Mouse (Mus musculus) neural tube, embryonic 13.5 days (tissue): ENCODE results near the gene Slc17a1. TPM values are rescaled to one million over a fixed set of nuclear protein-coding genes. Genes with fewer than 3 reads are reported as not detected.
A peak's percentile ranks its signal among the peaks of the same experiment; 100 is the strongest.

Experiments
- ATAC-seq: fragments of 200-750 bp; cut with Nextera tagmentation; 2 replicates; pipeline ENCODE4 v1.8.0; 2017; ENCODE audit warnings: low read depth, mild to moderate bottlenecking, moderate TSS enrichment, moderate library complexity
- H3K27ac ChIP-seq: fragments of 300-500 bp; sonication (generic); replicated peaks from 2 replicates; pipeline ENCODE4 v1.5.1; 2015; ENCODE audit warnings: moderate library complexity, mild to moderate bottlenecking, inconsistent platforms
- H3K27me3 ChIP-seq: fragments of 300-500 bp; sonication (generic); 2 replicates; pipeline ENCODE4 v1.6.1; 2015; ENCODE audit warnings: mild to moderate bottlenecking, inconsistent platforms
- H3K36me3 ChIP-seq: fragments of 300-500 bp; sonication (generic); 2 replicates; pipeline ENCODE4 v1.6.1; 2015; ENCODE audit warnings: mild to moderate bottlenecking, inconsistent platforms
- H3K4me1 ChIP-seq: fragments of 300-500 bp; sonication (generic); replicated peaks from 2 replicates; pipeline ENCODE4 v1.6.1; 2015; ENCODE audit warnings: inconsistent platforms
- H3K4me2 ChIP-seq: fragments of 300-500 bp; sonication (generic); 2 replicates; pipeline ENCODE4 v1.6.1; 2015; ENCODE audit warnings: inconsistent platforms, mild to moderate bottlenecking, moderate library complexity
- H3K4me3 ChIP-seq: fragments of 300-500 bp; sonication (generic); 2 replicates; pipeline ENCODE4 v1.5.1; 2015; ENCODE audit warnings: mild to moderate bottlenecking, inconsistent platforms
- H3K9ac ChIP-seq: fragments of 300-500 bp; sonication (generic); 2 replicates; pipeline ENCODE4 v1.6.1; 2015; ENCODE audit warnings: moderate library complexity, mild to moderate bottlenecking, inconsistent platforms
- H3K9me3 ChIP-seq: fragments of 300-500 bp; sonication (generic); 2 replicates; pipeline ENCODE4 v1.6.1; 2016; ENCODE audit warnings: inconsistent platforms
- WGBS: fragments of 180-500 bp; shearing (Covaris S2); methylation state at CpG from one replicate; pipeline ENCODE4 v1.1.7; 2015; 5-methylcytosine and 5-hydroxymethylcytosine counted together
- polyA plus RNA-seq: library from polyadenylated mRNA; unstranded; fragments of >200 nt; fragmentation: Nextera tagmentation; extraction: Ambion mirVana; gene quantifications from 2 replicates; pipeline ENCODE4 v1.2.1, GENCODE M21; 2015

Gene Slc17a1
- polyA plus RNA-seq = not detected in 2 replicates

- Histone ChIP-seq H3K4me1 (no peaks in the 10 kb centered on the region), H3K9ac (no peak within 1 kb of the TSS), H3K4me3 (no peak within 1 kb of the TSS), H3K27me3 (no peaks in the 10 kb centered on the region), H3K36me3 (no peaks in the 10 kb centered on the region), H3K9me3 (no peaks in the 10 kb centered on the region), H3K4me2 (no peak within 1 kb of the TSS), H3K27ac (no peak within 1 kb of the TSS)
- 89% methylated on average over 7 of the region's 7 CpGs for WGBS
- no peak for ATAC-seq
Observed at GRCm38 (mm10) chr13:23867405-23867804, at the start of gene Slc17a1. Gene Slc17a1 (plus strand): TSS chr13:23867750.

- no peak overlapping the region for H3K9ac ChIP-seq
- no peak overlapping the region for H3K4me3 ChIP-seq
- no peak for ATAC-seq
- no peak overlapping the region for H3K4me2 ChIP-seq
- no peak overlapping the region for H3K27ac ChIP-seq
- H3K9me3 ChIP-seq = no peaks in the 10 kb centered on the region
- H3K27me3 ChIP-seq = no peaks in the 10 kb centered on the region
- H3K36me3 ChIP-seq = no peaks in the 10 kb centered on the region
- WGBS = 77% methylated on average over 4 of the region's 4 CpGs
- H3K4me1 ChIP-seq = no peaks in the 10 kb centered on the region
Observed at GRCm38 (mm10) chr13:23820179-23820940, 47.2 kb upstream of the Slc17a1 start.

GRCm38 (mm10) chr13:23822213-23822612, 45.3 kb upstream of the Slc17a1 start:
- H3K4me2 ChIP-seq = no peak overlapping the region
- no peaks in the 10 kb centered on the region for H3K27me3 ChIP-seq
- no peak overlapping the region for H3K9ac ChIP-seq
- H3K9me3 ChIP-seq = no peaks in the 10 kb centered on the region
- no peaks in the 10 kb centered on the region for H3K36me3 ChIP-seq
- H3K4me3 ChIP-seq = no peak overlapping the region
- 93% methylated on average over 3 of the region's 3 CpGs for WGBS
- no peak overlapping the region for H3K27ac ChIP-seq
- no peaks in the 10 kb centered on the region for H3K4me1 ChIP-seq
- no peak for ATAC-seq

GRCm38 (mm10) chr13:23826606-23827005, 40.9 kb upstream of the Slc17a1 start:
- no peaks in the 10 kb centered on the region for H3K27me3 ChIP-seq
- H3K4me1 ChIP-seq = no peaks in the 10 kb centered on the region
- no peak overlapping the region for H3K4me3 ChIP-seq
- H3K4me2 ChIP-seq = no peak overlapping the region
- 67% methylated on average over 3 of the region's 3 CpGs for WGBS
- no peak overlapping the region for H3K9ac ChIP-seq
- H3K9me3 ChIP-seq = no peaks in the 10 kb centered on the region
- H3K27ac ChIP-seq = no peak overlapping the region
- ATAC-seq = no peak
- no peaks in the 10 kb centered on the region for H3K36me3 ChIP-seq

GRCm38 (mm10) chr13:23833053-23833452, 34.5 kb upstream of the Slc17a1 start:
- Histone ChIP-seq H3K4me2 (no peak overlapping the region), H3K9ac (no peak overlapping the region), H3K4me3 (no peak overlapping the region), H3K27ac (no peak overlapping the region), H3K9me3 (no peaks in the 10 kb centered on the region), H3K27me3 (no peaks in the 10 kb centered on the region), H3K4me1 (no peaks in the 10 kb centered on the region; the same call in 1 of the 2 replicates), H3K36me3 (no peaks in the 10 kb centered on the region)
- ATAC-seq = peak; percentile 72; the same call in 1 of the 2 replicates
- WGBS = 11% methylated on average over 6 of the region's 6 CpGs

- no peak overlapping the region for H3K4me2 ChIP-seq
- ATAC-seq = no peak
- no peak overlapping the region for H3K27ac ChIP-seq
- H3K27me3 ChIP-seq = no peaks in the 10 kb centered on the region
- no peak overlapping the region for H3K9ac ChIP-seq
- no peaks in the 10 kb centered on the region; the same call in 1 of the 2 replicates for H3K4me1 ChIP-seq
- H3K4me3 ChIP-seq = no peak overlapping the region
- H3K36me3 ChIP-seq = no peaks in the 10 kb centered on the region
- 94% methylated on average over 5 of the region's 5 CpGs for WGBS
- H3K9me3 ChIP-seq = no peaks in the 10 kb centered on the region
Observed at GRCm38 (mm10) chr13:23834836-23835235, 32.7 kb upstream of the Slc17a1 start.

- no peak overlapping the region for H3K4me2 ChIP-seq
- WGBS = 93% methylated on average over 5 of the region's 5 CpGs
- H3K36me3 ChIP-seq = no peaks in the 10 kb centered on the region
- no peak overlapping the region for H3K27ac ChIP-seq
- no peak overlapping the region for H3K9ac ChIP-seq
- ATAC-seq = no peak
- no peak overlapping the region for H3K4me3 ChIP-seq
- no peaks in the 10 kb centered on the region for H3K27me3 ChIP-seq
- no peaks in the 10 kb centered on the region for H3K9me3 ChIP-seq
- H3K4me1 ChIP-seq = no peaks in the 10 kb centered on the region; the same call in 1 of the 2 replicates
Observed at GRCm38 (mm10) chr13:23836630-23837029, 30.9 kb upstream of the Slc17a1 start.

- H3K27me3 ChIP-seq = no peaks in the 10 kb centered on the region
- H3K27ac ChIP-seq = no peak within 1 kb of the TSS
- H3K4me1 ChIP-seq = no peaks in the 10 kb centered on the region
- no peaks in the 10 kb centered on the region for H3K36me3 ChIP-seq
- ATAC-seq = no peak
- no peaks in the 10 kb centered on the region for H3K9me3 ChIP-seq
- H3K9ac ChIP-seq = no peak within 1 kb of the TSS
- no peak within 1 kb of the TSS for H3K4me3 ChIP-seq
- no peak within 1 kb of the TSS for H3K4me2 ChIP-seq
- 83% methylated on average over 2 of the region's 2 CpGs for WGBS
Observed at GRCm38 (mm10) chr13:23839308-23839707, 28.2 kb upstream of the Slc17a1 start, which contains the start of gene Slc17a3. Gene Slc17a3 (plus strand): TSS chr13:23839434.

- H3K9me3 ChIP-seq = no peaks in the 10 kb centered on the region
- H3K27me3 ChIP-seq = no peaks in the 10 kb centered on the region
- no peak overlapping the region for H3K27ac ChIP-seq
- no peaks in the 10 kb centered on the region for H3K4me1 ChIP-seq
- H3K9ac ChIP-seq = no peak overlapping the region
- no peak overlapping the region for H3K4me3 ChIP-seq
- WGBS = 81% methylated on average over 4 of the region's 4 CpGs
- H3K36me3 ChIP-seq = no peaks in the 10 kb centered on the region
- ATAC-seq = no peak
- H3K4me2 ChIP-seq = no peak overlapping the region
Observed at GRCm38 (mm10) chr13:23845851-23846250, 21.7 kb upstream of the Slc17a1 start.

GRCm38 (mm10) chr13:23849299-23849698, 18.3 kb upstream of the Slc17a1 start:
- H3K9me3 ChIP-seq = no peaks in the 10 kb centered on the region
- no peaks in the 10 kb centered on the region for H3K27me3 ChIP-seq
- no peak overlapping the region for H3K27ac ChIP-seq
- H3K4me2 ChIP-seq = no peak overlapping the region
- no peaks in the 10 kb centered on the region for H3K4me1 ChIP-seq
- no peak for ATAC-seq
- H3K9ac ChIP-seq = no peak overlapping the region
- H3K4me3 ChIP-seq = no peak overlapping the region
- WGBS = 82% methylated on average over 2 of the region's 2 CpGs
- no peaks in the 10 kb centered on the region for H3K36me3 ChIP-seq

GRCm38 (mm10) chr13:23856401-23856800, 11.1 kb upstream of the Slc17a1 start:
- WGBS = 70% methylated on average over 3 of the region's 3 CpGs
- H3K27me3 ChIP-seq = no peaks in the 10 kb centered on the region
- no peaks in the 10 kb centered on the region for H3K36me3 ChIP-seq
- H3K9ac ChIP-seq = no peak overlapping the region
- no peak overlapping the region for H3K27ac ChIP-seq
- no peak overlapping the region for H3K4me2 ChIP-seq
- no peak overlapping the region for H3K4me3 ChIP-seq
- no peak for ATAC-seq
- no peaks in the 10 kb centered on the region for H3K9me3 ChIP-seq
- H3K4me1 ChIP-seq = no peaks in the 10 kb centered on the region

- no peak overlapping the region for H3K4me2 ChIP-seq
- no peaks in the 10 kb centered on the region for H3K27me3 ChIP-seq
- H3K4me1 ChIP-seq = no peaks in the 10 kb centered on the region
- H3K36me3 ChIP-seq = no peaks in the 10 kb centered on the region
- H3K9ac ChIP-seq = no peak overlapping the region
- H3K9me3 ChIP-seq = no peaks in the 10 kb centered on the region
- no peak overlapping the region for H3K27ac ChIP-seq
- no peak overlapping the region for H3K4me3 ChIP-seq
- no peak for ATAC-seq
Observed at GRCm38 (mm10) chr13:23861815-23862214, 5.7 kb upstream of the Slc17a1 start.

- 90% methylated on average over 9 of the region's 9 CpGs for WGBS
- H3K4me1 ChIP-seq = no peaks in the 10 kb centered on the region
- ATAC-seq = no peak
- no peaks in the 10 kb centered on the region for H3K9me3 ChIP-seq
- H3K4me2 ChIP-seq = no peak overlapping the region
- H3K27ac ChIP-seq = no peak overlapping the region
- no peaks in the 10 kb centered on the region for H3K27me3 ChIP-seq
- H3K9ac ChIP-seq = no peak overlapping the region
- H3K36me3 ChIP-seq = no peaks in the 10 kb centered on the region
- H3K4me3 ChIP-seq = no peak overlapping the region
Observed at GRCm38 (mm10) chr13:23864711-23865110, 2.8 kb upstream of the Slc17a1 start.
